Mouse (Mus musculus) large intestine, adult 2 months (tissue): Measurements from ENCODE around the gene Pdgfb. TPM values are rescaled to one million over a fixed set of nuclear protein-coding genes. Genes with fewer than 3 reads are reported as not detected.

Experiments used
- DNase-seq: peaks from one replicate; pipeline ENCODE4 v3.0.0-alpha.2; 2012; ENCODE audit warnings: low read depth, low spot score
- WGBS: fragments of 180-500 bp; shearing (Covaris S2); methylation state at CpG from one replicate; pipeline ENCODE4 v1.1.7; 2018; 5-methylcytosine and 5-hydroxymethylcytosine counted together
- polyA plus RNA-seq: library from polyadenylated mRNA; depleted of rRNA; stranded (reverse); fragments of >200 nt; gene quantifications from 2 replicates; pipeline ENCODE4 v1.2.3, GENCODE M21; 2012; rRNA removed

Gene Pdgfb
- 5.8 and 7.5 TPM in 2 replicates for polyA plus RNA-seq

DNA sequence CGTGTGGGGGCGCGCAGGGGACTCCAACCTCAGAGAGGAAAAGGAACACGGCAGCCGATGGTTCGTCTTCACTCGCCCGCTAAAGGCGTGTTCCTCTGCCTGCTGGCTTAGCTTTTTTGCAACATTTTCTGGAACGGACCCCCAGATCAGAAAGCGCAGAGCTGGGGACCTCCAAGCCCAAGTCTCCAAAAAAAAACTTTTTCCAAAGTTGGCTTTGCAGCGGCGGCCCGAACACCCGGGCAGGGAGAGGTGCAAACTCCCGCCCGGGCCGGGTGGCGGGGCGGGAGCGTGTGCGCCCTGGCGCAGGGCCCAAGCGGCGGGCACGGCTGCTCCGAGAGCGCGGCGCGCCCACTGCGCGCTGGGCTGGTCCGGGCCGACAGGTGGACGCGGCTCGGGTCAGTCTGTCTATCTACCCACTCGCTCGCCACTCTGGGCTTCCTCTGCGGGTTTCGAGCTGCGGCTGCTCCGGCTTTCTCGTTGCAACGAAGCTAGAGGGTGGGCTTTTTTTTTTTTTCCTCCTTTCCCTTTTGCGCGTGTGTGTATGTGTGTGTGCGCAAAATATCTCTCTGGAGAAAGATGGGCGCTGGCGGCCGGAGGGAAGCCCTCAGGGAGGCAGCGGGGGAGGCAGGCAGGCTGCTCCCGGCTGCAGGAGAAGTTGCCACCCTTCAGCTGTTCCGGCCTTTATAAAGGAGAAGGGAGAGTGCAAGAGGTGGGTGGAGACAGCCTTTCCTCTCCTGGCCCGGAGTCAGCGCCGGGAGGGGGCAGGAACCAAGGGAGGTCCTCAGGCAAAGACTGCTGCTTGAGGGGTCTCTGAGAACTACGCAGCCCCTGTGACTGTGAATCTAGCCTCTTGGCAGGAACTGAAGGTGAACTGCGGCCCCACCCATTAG, at the start of gene Pdgfb:
Pdgfb (minus strand) TSS at position 657 of the 890 bp plus-strand sequence.
- 2% methylated on average over 60 of the region's 60 CpGs for WGBS

GRCm38 (mm10) chr15:80062821-80063220, 48.0 kb upstream of the Pdgfb start:
- no peak for DNase-seq
- WGBS = 31% methylated on average over 5 of the region's 5 CpGs

More for the DNA sequence above, at the start of gene Pdgfb:
- DNase-seq = no peak

DNA sequence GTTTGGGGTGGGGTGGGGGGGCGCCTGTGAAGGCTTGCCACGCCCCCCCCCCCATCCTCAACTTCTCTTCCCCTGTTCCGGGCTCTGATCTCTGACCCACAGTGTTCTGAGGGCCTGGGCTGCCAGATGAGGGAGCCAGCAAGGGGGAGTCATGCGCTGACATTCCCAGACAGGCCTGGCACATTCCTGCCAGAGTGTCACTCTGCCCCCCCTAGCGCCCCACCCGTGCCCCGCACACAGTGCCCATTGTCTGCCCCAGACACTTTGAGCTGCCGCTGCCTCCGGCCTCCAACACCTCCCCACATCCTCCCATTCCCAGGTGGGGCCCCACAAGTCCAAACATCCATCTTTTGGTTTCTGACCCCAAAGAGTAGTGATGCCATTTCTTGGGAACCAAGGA, 47.6 kb upstream of the Pdgfb start:
- no peak for DNase-seq
- 49% methylated on average over 8 of the region's 9 CpGs for WGBS

DNA sequence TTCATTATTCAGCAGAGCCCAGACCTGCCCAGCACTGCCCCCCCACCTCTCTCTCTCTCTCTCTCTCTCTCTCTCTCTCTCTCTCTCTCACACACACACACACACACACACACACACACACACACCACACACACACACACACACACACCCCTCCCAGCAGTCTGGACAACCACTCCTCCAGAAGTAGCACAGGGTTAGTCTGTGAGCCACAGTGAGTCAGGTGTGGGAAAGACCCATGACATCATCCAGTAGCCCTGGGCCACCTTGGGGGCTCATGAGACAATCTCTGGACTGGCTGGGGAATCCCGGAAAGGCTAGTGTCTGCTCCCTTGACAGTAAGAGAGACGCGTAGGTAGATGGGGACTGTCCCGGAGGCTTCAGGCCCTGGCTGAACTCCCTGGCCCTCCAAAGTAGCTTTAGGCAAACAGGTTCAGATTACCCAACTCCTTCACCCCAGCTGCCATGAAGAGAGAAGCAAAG, 46.3 kb upstream of the Pdgfb start:
- 84% methylated on average over 4 of the region's 4 CpGs for WGBS
- DNase-seq = no peak

- WGBS = 93% methylated on average over 8 of the region's 8 CpGs
- no peak for DNase-seq
Measured at GRCm38 (mm10) chr15:80060356-80061070, 45.7 kb upstream of the Pdgfb start.

- DNase-seq = no peak
- WGBS = 60% methylated on average over 7 of the region's 7 CpGs
Measured at GRCm38 (mm10) chr15:80059606-80060005, 44.8 kb upstream of the Pdgfb start.

- no peak for DNase-seq
- WGBS = 77% methylated on average over 7 of the region's 7 CpGs
Measured at GRCm38 (mm10) chr15:80058151-80058550, 43.4 kb upstream of the Pdgfb start.

DNA sequence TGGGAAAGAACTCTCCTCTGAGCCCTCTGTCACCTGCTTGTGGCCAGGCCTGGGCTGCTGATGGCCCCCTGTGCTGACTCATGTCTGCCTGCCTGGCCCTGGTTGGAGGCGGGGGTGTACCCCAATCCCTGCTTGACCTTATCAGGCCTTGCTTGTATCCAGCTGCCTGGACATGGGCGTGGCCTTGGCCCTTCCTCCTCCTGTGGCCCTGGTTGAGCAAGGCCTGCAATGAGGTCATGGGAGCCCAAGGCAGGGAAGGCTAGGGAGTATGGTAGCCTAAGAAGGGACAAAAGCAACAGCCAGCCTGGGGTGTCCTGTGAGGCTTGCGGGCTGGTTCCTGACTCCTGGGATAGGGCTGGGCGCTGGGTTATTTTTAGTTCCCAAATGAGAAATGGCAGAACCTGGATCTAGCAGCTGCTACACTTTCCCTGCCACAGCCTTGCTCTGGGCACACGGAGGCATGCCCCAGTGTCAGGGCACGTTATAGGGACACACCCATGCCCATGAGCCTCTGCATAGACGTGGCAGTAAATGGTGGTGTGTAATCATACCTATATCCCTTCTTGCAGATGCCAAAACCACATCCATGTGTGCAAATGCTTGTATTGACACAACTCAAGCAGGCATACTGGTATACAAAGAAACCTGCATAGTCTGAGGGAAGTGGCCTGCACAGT, 39.4 kb upstream of the Pdgfb start:
- DNase-seq = no peak
- WGBS = 53% methylated on average over 7 of the region's 7 CpGs

GRCm38 (mm10) chr15:80053381-80054033, 38.7 kb upstream of the Pdgfb start:
- no peak for DNase-seq

GRCm38 (mm10) chr15:80051782-80052181, 37.0 kb upstream of the Pdgfb start:
- no peak for DNase-seq
- WGBS = 69% methylated on average over 9 of the region's 9 CpGs

More at GRCm38 (mm10) chr15:80053381-80054033, 38.7 kb upstream of the Pdgfb start:
- 83% methylated on average over 8 of the region's 8 CpGs for WGBS

- WGBS = 58% methylated on average over 19 of the region's 19 CpGs
- no peak for DNase-seq
Measured at GRCm38 (mm10) chr15:80051092-80051761, 36.5 kb upstream of the Pdgfb start.

DNA sequence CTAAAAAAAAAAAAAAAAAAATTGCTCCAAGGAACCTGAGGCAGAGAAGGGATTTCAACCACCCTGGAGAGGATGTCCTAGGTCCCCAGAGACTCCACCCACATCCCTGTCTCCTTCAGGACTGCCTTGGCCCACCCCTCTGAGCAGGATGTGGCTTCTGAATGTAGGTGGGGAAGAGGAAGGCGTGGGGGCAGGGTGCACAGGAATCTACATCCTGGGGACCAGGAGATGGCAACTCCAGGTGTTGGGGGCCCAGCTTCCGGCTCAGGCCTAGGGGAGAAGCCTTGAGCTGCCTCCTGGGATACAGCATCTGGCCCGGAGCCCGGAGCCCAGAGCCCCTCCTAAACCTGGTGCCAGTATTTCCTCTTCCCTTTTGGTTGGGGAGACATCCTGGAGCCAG, 35.3 kb upstream of the Pdgfb start:
- WGBS = 50% methylated on average over 4 of the region's 4 CpGs
- DNase-seq = no peak

DNA sequence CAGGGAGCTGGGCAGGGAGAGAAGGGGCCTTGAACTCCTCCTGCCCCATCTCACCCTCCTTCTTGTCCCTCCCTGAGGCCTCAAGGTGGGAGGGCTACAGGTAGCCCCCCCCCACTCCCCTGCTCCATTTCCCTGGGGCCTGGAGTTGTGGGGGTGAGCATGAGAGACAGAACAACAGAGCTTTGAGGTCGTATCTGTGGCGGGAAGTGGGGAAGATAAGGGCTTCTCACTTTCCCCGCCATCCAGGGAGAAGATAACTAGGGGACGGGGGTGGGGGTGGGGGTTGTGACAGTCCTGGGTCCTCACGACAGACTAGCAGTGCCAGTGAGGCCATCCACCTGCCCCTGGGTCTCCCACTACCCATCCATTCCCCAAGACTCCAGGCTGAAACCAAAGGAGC, 33.2 kb upstream of the Pdgfb start:
- no peak for DNase-seq
- 52% methylated on average over 5 of the region's 5 CpGs for WGBS

- no peak for DNase-seq
- WGBS = 46% methylated on average over 2 of the region's 2 CpGs
Measured at GRCm38 (mm10) chr15:80047242-80047641, 32.5 kb upstream of the Pdgfb start.

- 94% methylated on average over 2 of the region's 2 CpGs for WGBS
- DNase-seq = no peak
Measured at GRCm38 (mm10) chr15:80045749-80046148, 31.0 kb upstream of the Pdgfb start.

- WGBS = 84% methylated on average over 10 of the region's 10 CpGs
- DNase-seq = no peak
Measured at GRCm38 (mm10) chr15:80044249-80044648, 29.5 kb upstream of the Pdgfb start.

- DNase-seq = no peak
- 65% methylated on average over 4 of the region's 4 CpGs for WGBS
Measured at GRCm38 (mm10) chr15:80042152-80042551, 27.4 kb upstream of the Pdgfb start.

- WGBS = 88% methylated on average over 2 of the region's 2 CpGs
- no peak for DNase-seq
Measured at GRCm38 (mm10) chr15:80038110-80038391, 23.3 kb upstream of the Pdgfb start.
